Mouse (Mus musculus): Measurements from ENCODE around the gene Luc7l.
"Not testable (repeated sequence)": the region's sequence is repeated elsewhere in the genome, so short reads cannot be mapped to it uniquely, and the experiment has no call there.

The Luc7l gene

DNA sequence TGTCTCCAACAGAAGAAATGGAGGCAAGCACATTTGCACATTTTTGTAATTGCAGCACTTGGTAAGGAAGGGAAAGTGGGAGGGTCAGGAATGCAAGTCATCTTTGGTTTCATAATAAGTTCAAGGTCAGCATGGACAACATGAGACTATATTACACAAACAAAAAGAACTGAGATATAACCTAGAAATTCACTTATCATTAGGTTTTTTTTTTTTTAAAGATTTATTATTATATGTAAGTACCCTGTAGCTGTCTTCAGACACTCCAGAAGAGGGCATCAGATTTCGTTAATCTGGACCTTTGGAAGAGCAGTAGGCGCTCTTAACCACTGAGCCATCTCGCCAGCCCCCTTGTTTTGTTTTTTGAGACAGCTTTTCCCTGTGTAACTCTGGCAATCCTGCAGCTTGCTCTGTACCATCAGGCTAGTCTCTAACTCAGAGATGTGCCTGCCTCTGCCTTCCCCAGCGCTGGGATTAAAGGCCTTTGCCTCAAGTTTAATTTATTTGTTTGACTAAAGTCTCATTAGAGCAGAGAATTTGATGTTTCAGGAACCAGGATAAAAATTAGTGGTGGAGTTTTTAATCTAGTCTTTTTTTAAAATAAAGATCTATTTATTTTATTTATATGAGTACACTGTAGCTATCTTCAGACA lies 684 bp upstream of the Luc7l start:
- no peak for DNase-seq (ENCODE audit: extremely low spot score, low spot score)

DNA sequence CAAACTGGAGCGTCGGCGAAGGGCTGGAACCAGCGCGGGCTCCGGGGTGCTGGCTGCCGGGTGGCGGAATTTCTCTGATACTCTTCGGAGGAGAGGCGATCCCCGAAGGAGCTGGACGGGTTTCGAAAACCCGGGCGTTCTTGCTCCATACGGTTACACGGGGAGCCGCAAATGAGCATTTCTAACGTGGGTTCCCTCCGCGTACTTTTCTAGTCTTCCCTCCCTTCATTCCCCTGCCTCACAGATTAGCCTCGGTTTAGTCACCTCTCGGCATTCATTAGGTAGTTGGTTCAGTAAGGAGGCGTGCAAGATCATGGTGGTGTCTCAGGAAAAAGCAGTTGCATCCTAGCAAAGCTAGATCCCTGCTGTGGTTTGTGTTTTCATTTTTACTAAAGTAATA lies 703 bp downstream of the Luc7l start:
- no peak for DNase-seq (ENCODE audit: extremely low spot score, low spot score)

DNA sequence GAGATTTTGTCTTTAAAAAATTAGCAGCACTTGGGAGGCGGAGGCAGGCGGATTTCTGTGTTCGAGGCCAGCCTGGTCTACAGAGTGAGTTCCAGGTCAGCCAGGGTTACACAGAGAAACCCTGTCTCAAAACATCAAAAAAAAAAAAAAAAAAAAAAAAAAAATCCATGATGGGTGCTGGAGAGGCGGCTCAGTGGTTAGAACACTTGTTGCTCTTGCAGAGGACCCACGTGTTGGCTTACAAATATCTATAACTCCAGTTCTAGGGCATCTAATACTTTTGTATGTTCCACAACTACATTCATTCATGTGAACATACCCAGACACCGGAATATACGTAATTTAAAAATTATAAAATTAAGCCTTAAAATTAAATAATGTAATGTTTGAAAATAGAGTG lies 2.6 kb downstream of the Luc7l start:
- DNase-seq (ENCODE audit: extremely low spot score, low spot score): no peak

DNA sequence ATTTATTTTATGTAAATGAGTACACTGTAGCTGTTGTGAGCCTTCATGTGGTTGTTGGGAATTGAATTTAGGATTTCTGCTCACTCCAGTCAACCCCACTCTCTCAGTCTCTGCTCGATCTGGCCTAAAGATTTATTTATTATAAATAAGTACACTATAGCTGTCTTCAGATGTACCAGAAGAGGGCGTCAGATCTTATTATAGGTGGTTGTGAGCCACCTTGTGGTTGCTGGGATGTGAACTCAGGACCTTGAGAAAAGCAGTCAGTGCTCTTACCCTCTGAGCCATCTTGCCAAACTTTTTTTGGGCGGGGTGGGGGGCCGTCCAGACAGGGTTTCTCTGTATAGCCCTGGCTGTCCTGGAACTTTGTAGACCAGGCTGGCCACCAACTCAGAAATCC lies 9.1 kb downstream of the Luc7l start:
- DNase-seq (ENCODE audit: extremely low spot score, low spot score): no peak

DNA sequence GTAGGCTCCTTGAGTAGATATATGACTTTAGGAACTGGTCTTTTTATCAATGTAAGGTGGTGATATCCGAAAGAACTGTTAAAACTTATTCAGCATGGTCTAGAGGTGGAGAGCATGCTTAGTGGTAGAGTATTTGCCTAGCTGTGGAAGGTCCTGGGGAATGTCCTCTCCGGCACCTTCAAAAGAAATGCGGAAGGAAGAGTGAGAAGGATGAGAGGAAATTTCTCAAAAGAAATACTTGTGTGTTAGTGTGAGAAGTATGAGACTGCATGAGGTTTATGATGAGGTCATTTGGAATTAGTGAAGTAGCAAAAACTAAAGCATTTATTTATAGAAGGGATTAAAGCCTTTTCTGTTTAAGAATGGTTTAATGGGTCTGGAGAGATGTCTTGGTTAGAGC lies 9.7 kb downstream of the Luc7l start:
- DNase-seq (ENCODE audit: extremely low spot score, low spot score): no peak

DNA sequence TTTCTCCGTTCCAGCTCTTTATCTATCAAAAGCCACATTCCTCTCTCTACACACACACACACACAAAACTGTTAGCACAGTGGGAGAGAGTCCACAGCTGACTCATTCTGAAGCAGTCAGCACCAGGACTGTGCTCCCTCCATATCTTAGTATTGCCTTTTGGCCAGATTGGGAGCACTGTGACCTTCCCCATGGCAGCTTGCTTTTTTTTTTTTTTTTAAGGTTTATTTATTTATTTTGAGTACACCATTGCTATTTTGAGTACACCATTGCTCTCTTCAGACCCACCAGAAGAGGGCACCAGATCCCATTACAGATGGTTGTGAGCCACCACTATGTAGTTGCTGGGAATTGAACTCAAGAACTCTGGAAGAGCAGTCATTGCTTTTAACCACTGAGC lies 16.2 kb downstream of the Luc7l start:
- no peak for DNase-seq (ENCODE audit: extremely low spot score, low spot score)

DNA sequence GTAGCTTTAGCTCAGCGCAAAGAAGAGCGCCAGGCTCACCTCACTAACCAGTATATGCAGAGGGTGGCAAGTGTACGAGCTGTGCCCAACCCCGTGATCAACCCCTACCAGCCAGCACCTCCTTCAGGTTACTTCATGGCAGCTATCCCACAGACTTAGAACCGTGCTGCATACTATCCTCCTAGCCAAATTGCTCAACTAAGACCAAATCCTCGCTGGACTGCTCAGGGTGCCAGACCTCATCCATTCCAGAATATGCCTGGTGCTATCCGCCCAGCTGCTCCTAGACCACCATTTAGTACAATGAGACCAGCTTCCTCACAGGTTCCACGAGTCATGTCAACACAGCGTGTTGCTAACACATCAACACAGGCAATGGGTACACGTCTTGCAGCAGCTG lies 16.9 kb downstream of the Luc7l start:
- not testable (repeated sequence) for DNase-seq (ENCODE audit: extremely low spot score, low spot score)

DNA sequence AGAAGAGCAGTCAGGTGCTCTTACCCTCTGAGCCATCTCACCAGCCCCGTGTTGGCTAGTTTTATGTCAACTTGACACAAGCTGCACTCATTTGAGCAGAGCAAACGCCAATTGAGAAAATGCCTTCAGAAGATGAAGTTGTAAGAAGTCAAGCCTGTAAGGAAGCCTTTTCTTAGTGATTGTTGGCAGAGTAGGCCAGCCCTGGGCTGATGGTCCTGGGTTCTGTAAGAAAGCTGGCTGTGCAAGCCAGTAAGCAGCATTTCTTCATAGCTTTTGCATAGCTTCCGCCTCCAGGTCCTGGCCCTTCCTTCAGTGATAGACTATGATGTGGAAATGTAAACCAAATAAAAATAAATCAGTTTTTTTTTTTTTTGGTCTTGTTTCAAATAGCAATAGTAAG lies 19.9 kb downstream of the Luc7l start:
- DNase-seq (ENCODE audit: extremely low spot score, low spot score): no peak

DNA sequence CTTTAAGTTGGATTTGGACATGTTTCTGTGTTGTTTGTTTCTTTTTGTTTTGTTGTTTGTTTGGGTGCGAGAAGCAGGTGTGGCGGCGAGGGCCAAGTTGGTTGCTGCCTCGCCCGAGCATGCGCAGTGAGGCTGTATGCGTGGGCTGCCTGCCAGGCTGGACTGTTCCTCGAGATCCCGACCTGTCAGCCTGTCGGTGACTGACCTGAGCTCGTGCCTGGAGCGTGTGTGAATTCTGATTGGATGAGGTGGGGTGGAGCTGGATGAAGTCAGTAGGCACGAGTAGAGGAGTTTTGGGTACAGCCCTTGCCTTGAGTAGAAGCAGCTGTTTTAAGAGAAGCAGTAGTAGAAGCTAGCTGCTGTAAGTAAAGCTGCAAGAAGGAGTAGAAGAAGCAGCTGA lies 23.2 kb downstream of the Luc7l start:
- no peak for DNase-seq (ENCODE audit: extremely low spot score, low spot score)

DNA sequence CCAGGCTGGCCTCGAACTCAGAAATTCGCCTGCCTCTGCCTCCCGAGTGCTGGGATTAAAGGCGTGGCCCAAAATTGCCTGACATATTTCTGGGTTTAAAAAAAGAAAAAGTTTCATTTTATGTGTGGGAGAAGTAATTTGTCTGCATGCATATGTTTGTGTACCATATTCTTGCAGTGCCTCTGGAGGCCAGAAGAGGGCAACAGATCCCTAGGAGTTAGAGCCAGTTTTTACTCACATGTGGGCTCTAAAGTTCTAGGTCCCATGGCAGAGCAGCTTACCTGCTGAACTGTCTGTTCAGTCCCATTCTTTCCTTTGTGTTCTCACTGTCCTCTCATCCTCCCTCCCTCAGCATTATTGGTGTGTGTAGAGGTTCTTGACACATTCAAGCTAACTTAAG lies 24.0 kb downstream of the Luc7l start:
- DNase-seq (ENCODE audit: extremely low spot score, low spot score): peak; percentile 38

DNA sequence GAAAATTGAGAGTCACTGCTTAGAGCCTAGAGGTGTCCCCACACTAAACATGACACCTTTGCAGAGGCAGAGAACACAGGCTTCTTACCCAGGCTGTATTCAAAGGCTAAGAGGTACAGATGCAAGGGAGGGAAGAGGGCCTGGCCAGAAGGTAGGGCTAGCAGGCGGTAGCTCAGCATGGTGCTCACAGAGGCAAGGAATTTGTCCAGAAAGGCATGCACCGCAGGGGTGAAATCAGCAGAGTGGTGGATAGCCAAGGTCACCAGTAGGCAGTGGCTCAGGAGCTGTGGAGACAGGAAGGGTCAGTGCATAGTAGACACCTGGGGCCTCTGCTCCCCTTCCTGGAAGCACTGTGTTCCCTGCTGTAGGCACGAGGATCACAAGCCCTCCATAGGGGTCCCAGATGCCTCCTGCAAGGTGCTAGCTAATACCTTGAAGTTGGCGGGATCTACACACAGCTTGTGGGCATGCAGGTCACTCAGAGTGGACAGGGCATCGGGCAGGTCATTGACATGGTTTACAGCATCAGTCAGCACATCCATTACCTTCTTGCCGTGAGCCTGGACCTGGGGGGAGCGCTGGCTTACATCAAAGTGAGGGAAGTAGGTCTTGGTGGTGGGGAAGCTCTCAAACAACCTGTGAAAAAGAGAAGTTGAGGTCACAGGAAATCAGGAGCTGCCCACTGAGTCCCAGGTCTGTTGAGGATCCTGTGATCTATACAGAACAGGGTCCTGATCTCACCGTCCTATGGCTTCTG lies 33.7 kb downstream of the Luc7l start:
- DNase-seq (ENCODE audit: extremely low spot score, low spot score): no peak

DNA sequence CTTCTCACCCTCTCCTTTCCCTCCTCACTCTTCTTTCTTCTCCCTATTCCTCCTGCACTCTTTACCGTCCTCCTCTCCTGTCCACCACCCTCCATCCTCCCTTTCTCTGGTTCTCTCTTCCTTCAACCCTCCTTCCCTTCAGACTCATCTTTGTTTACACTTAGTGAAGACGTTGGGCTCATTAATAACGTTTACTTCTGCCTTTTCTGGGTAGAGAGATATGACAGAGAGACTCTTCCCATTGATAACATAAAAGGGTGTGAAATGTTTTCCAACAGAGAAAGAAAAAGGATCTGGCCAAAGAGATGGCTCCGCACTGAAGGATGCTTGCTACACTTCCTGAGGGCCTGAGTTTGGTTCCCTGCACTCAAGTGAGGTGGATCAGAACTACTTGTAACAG lies 36.8 kb downstream of the Luc7l start:
- DNase-seq (ENCODE audit: extremely low spot score, low spot score): no peak

DNA sequence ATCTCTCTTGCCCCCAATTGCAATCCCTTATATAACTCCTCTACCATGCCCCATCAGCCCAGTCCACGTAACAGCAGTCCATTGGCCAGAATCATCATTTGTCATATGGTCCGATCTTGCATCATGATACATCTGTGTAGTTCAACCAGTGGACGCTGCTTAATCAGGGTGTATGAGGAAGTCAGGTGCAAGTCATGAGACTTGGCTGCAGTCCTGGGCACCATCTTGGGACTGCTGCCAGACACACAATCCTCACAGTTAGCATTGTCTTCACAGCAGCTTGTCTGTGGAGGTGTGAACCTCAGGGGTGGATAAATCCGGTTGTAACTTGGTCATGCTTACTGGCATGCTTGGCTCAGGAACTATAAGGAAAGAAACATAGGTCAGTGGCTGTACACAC lies 45.6 kb downstream of the Luc7l start:
- not testable (repeated sequence) for DNase-seq (ENCODE audit: extremely low spot score, low spot score)

DNA sequence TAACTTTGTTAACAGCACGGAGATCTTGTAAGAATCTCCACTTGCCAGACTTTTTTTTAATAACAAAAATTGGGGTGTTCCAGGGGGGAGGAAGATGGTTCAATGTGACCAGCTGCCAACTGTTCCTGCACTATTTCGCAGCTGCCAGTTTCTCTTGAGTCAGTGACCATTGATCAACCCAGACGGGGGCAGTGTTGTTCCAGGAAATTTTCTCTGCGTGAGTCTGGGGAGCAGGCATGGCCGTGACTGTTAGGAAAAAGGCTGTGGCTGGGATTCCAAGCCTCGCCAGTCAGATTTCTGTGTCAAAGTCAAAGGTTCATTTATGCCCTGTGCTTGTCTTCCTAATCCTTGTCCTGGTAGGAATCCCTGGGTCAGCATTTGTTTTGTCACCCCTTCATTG lies 61.6 kb downstream of the Luc7l start:
- peak; percentile 58 for DNase-seq (ENCODE audit: extremely low spot score, low spot score)

DNA sequence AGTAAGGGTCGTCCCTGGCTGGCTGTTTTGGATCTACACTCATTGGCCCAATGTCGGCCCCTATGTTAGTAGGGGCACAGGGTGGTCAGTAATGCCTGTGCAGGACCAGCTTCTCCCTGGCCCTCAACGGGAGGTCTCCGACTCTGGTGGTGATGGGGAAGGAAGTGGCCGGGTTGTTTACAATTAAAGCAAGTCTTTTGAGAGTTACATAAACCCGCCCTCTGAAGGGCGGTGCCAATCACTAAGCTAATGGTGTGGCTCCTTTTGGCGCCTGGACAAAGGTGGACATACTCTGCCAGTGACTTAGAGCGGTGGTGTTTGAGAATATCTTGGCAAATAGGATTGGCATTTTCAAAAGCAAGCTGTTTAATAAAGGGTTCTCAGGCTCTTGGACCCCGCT lies 62.8 kb downstream of the Luc7l start:
- no peak for DNase-seq (ENCODE audit: extremely low spot score, low spot score)

DNA sequence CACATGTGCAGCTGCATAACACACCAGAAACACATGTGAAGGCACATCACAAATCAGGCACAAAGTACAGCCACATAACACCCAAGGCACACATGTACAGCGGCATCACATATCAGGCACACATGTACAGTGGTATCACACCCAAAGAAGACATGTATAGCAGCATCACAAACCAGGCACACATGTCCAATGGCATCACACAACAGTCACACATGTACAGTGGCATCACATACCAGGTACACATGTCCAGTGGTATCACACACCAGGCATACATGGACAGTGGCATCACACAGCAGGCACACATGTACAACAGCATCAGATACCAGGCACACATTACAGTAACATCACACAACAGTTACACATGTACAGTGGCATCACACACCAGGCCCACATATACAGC lies 65.7 kb downstream of the Luc7l start:
- DNase-seq (ENCODE audit: extremely low spot score, low spot score): no peak

All from neural tube, embryonic 10.5 days (tissue).